Mouse (Mus musculus) urinary bladder, postnatal 25 days (tissue): Measurements from ENCODE around the gene Rbm44.

Source experiments
- DNase-seq: peaks from one replicate; pipeline ENCODE4 v3.0.0; 2022; ENCODE audit warnings: low spot score

Gene Rbm44

DNA sequence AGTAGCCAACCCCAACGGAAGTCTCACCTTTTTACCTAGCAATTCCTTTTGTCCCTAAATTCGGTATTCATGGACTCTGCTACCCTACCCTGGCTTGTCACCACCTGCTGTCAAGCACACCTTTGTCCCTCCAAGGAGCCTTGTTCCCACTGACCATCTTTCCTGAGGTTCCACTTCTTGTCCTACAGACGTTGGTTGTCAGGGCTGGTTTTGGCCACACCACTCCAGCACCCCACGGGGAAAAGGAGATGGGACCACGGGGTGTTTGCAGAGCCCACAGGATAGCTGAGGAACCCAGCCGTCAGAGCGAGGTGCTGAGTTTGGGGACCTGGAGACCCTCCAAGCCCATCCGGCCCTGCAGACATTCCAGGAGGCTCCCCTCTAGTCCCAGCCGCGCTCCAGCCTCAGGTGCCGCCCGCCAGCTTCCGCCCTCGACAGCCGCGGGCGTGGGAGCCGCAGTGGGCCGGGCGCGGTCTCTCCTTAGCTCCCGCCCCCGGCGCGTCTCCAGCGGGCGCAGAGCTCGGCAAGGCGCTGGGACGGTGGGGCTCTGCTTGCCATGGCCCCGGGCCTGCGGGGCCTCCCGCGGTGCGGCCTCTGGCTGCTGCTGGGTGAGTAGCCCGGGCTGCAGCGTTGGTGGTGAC lies 34.8 kb downstream of the Rbm44 start, which contains the start of gene Ramp1:
Gene Ramp1 (plus strand): TSS at position 290 of the 641 bp plus-strand sequence.
- peak; percentile 37 for DNase-seq

DNA sequence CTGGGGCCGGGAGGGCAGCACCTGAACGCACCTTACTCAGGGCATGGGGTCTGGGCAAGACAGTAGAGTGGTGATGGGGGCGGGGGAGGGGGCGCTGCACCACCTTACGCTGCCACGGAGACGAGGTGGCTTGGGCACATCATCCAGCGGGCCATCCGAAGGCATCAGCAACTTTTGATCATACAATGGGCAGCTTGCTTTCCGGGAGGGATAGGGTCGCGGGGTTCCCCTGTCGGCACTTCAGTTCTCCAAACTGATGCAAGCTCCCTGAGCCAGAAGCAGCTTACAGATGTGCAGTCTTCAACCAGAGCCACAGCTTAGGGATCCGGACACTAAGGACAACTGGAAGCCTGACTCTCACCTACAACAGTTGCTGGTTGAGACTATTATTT lies 35.3 kb downstream of the Rbm44 start:
- no peak for DNase-seq

DNA sequence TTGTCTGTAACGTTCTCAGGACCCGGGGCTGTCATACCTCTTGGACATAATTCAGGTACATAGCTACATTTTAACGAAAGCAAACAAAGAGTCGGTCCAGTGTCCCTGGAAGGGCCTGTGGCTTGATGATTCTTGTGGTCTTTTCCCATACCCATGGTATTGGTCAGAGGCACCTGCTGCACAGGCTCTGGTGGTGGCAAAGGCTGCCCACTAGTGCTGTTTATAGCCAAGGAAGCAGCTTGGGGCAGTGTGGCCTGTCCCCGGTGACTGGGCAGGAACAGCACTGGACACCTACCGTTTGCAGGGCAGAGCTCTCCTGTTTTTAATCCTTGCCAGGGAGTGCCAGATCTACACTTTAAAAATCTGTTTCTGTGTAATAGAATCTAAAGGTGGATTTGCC lies 35.8 kb downstream of the Rbm44 start:
- no peak for DNase-seq

- DNase-seq = no peak
These were observed 36.4 kb downstream of the Rbm44 start for GRCm38 (mm10) chr1:91181261-91181660.

DNA sequence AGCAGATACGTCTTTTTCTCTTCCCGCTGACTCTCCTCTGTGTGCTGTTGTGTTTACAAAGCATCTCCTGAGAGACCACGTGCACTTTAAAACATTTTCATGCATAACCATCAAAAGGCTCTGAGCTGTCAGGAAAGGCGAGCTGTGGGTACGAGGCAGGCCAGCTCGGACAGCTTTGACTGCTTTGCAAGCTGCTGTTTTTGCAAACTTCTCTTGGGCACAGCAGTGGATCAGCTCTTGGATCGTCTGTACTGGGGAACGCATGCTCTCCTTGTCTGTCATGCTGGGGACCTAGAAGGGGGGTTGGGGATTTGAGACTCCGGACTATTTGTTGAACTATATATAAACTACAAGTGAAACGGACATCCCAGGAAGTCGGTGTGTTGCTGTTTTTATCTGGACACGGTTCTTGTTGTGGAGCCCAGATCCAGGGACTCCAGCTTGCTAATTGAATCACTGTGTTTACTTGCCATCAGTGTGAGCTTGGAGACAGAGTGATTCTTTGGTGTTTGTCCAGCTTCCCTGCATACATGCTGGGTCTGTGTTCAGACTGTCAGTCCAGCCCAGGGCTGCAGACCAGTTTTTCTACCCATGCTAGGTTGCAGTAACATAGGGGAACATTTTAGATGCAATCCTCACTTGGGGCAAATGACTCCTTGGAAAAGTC lies 37.0 kb downstream of the Rbm44 start:
- no peak for DNase-seq

DNA sequence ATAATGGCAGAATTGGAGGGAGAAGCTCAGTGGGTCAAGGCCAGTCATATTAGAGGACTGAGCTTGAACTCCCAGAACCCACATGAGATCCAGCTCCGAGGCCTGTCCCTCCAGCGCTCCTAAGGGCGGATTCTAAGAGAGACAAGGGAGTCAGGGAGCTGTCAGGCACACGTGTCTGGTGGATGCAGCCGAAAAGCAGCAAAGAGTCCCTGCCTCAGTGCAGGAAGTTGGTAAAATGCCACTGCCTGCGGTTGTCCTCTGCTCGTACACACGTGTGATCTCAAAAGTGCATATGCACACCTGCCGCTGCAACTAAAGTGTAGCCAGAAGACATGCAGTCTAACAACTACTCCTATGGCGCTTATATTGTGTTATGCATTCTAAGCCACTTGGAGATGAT lies 38.4 kb downstream of the Rbm44 start:
- DNase-seq = no peak

DNA sequence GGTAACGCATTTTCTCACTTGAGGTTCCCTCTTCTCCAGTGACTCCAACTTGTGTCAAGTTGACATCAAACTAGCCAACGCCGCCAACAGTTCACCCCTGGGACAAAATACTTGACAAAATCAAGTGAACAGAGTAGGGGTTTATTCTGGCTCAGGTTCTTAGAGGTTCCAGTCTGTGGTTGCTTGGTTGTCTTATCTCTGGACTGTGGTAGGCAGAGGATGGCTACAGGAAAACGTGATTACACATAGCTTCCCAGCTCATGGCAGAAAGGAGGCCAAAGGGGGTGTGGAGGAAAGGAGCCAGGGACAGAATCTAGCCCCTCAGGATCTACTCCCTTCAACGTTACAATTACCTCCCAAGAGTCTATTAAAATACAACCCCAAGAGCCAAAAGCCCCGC lies 41.8 kb downstream of the Rbm44 start:
- no peak for DNase-seq

DNA sequence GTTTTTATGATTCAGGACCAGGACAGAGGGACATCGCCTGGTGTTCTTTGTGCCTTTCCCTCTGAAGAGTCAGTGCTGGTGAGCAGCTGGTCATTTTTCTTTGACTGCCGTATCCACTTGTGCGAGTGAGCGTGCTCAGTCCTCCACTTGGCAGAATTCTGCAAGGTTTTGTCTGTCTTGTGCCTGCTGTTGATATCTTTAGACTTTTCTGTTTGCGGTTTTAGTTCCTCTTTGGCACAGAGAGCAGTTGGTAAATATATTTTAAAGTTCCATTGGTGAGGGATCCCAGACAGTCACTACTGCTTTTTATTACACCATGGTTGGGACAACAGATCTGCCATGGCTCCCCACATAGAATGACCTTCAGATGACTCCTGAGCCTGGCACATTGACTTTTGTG lies 42.4 kb downstream of the Rbm44 start:
- DNase-seq = no peak

DNA sequence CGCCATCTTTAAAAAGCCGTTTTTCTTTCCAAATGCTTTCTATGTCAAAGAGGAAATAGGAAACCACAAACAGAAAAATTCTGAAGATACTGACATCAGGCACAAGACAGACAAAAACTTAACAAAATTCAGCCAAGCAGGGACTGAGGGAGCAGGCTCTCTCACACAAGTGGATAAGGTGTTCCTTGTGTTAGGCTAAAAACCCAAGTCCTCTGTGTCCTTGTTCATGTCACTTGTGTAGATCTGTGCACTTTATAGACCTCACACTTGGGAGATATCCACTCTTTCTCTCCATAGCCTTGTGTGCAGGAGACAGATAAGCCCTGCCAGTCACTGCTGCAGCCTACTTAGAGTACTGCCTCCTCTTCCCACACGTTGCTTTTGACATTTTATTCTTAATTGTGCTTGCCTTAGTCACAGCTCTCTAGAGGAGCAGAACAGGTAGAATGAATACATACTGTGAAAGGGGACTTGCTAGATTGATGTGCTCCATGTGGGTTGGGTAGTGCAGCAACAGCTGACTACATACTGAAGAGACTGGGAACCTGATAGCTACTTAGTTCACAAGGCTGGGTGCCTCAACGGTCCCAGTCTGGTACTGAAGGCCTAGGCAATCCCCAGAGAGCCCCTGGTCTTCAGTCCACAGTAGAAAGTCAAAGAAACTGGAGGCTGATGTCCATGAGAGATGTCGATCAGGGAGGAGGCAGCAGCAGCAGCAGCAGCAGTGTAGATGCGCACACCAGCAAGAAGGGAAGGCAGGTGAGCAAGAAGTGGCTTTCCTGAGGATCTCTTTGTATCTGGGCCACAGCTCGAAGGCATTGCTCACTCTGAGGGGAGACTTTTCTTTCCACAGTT lies 43.1 kb downstream of the Rbm44 start:
- DNase-seq = no peak

DNA sequence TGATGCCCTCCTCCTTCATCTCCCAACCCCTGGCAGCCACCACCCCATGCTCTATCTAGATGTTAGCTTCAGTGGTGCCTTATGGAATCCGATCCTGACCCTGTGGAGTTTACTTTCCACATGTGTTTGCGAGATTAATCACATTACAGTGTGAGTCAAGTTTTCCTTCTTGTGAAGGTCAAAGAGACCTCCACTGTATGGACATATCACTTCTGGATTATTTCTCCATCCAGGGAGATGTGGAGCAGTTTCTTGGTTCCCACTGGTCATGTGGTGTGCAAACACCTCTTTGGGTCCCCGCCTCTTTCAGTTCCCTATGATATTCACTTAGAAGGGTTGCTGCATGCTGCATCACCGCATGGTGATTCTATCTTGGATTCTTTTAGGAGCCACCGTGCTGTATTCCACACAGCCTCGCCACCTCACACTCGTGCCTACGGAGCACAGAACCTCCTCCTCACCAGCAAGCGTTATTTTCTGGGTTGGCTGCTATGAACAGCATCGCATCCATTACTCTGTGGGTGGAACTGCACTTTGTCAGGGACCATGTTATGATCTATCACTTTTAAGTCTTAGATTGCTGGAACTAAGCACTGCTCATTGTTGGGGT lies 44.1 kb downstream of the Rbm44 start:
- no peak for DNase-seq

GRCm38 (mm10) chr1:91192184-91192583 lies 47.3 kb downstream of the Rbm44 start:
- no peak for DNase-seq

DNA sequence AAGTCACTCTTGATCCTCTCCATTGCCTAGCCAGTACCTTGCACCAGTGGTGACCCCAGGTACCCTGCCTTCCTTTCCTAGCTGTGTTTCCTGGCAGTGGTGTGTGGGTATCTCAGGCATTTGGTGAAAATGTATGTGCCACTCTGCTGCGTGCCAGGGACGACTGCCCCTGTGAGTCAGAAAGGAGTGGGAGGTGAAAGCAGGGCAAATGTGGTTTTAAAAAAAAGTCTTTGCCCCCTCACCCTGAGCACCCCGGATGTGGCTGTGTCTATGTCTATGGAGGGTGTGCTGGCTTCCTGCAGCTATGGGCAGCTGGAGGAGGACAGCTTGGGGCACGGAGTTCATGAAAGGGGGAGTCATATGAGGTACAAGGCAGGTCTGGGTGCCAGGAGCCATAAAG lies 48.4 kb downstream of the Rbm44 start:
- DNase-seq = no peak

- no peak for DNase-seq
These were observed 48.8 kb downstream of the Rbm44 start for GRCm38 (mm10) chr1:91193680-91194079.

- DNase-seq = no peak
These were observed 54.9 kb downstream of the Rbm44 start for GRCm38 (mm10) chr1:91199793-91200192.

DNA sequence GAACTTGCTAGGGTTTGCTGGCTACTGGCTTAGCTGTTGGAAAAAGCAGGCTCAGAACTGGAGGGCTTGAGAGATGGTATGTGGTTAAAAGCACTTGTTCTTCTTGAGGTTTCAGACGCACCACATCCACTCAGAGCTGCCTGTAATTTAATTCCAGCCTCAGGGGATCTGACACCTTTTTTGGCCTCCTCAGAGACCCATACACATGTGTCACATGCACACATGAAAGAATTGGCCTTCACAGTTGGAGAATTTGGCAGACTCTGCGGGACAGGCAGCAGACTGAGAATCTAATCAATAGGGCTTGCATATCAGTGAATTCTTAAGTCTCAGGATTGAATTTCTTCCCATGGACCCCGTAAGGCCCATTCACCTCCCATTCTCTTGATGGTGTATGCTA lies 56.2 kb downstream of the Rbm44 start:
- no peak for DNase-seq

GRCm38 (mm10) chr1:91204221-91204765 lies 59.4 kb downstream of the Rbm44 start:
- no peak for DNase-seq

GRCm38 (mm10) chr1:91205651-91206050 lies 60.8 kb downstream of the Rbm44 start:
- DNase-seq = no peak

DNA sequence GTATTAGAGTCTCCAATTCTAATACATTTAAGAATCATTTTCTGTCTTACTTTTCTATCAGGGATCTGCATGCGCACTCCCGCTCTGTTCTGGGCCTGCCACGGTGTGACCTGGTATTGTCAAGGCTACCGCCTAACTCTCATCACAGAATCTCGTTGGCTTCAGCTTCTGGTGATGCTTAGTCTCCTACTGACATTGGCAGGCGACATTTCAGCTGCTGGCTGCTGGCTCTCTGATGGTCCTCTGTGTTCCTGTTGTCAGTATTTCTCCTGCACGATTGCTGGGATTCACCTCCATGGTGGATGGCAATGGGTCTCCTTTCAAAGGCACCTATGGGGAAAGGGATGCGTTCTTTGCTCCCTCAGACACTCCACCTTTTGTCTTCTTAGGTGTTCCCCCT lies 61.4 kb downstream of the Rbm44 start:
- DNase-seq = no peak

GRCm38 (mm10) chr1:91206873-91207272 lies 62.0 kb downstream of the Rbm44 start:
- no peak for DNase-seq

DNA sequence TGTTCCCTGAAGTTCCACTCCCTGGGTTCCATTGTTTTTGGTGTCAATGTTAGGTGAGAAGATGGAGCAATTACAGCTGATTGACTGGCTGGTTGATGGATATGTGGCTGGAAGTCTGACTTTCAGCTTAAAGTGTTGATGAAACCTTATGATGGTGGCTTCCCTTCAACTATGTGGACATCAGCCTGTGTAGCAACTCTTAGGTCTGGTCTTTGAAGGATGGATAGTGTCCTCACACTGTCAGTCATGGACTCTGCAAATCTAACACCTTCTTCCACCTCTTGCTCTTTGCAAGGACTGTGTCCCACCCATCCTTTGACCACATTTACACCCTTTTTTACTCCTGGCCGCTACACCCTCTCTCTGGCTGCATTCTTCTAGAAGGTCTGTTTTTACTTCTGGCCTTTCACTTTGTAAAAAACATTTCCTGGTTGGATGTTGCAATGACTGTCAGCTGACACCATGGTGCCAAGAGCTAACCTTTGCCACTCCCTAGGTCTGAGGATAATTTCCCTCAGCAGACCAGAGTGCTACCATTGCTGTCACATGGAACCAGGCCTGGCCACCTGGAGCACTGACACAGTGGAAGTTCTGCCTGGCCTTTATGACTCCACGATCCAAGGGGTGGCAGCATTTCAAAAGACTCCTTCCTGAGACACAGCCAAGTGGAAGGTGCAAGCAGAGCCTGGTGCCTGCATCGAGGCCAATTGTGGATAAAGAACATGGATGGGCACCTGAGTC lies 62.6 kb downstream of the Rbm44 start:
- no peak for DNase-seq

- DNase-seq = no peak
These were observed 64.5 kb downstream of the Rbm44 start for GRCm38 (mm10) chr1:91209343-91209742.

GRCm38 (mm10) chr1:91209785-91210184 lies 64.9 kb downstream of the Rbm44 start:
- peak; percentile 22 for DNase-seq
